Mouse (Mus musculus): Measurements from ENCODE around the gene Psme1. TPM values are rescaled to one million over a fixed set of nuclear protein-coding genes. Genes with fewer than 3 reads are reported as not detected.

The Psme1 gene
- total RNA-seq, 2 experiments from 2014 or later = 305 to 707 TPM

- no peak for ATAC-seq (ENCODE audit: poor library complexity, severe bottlenecking)
Measured at GRCm38 (mm10) chr14:55567496-55567895, 10.4 kb upstream of the Psme1 start.

- no peak for ATAC-seq (ENCODE audit: poor library complexity, severe bottlenecking)
Measured at GRCm38 (mm10) chr14:55570588-55570987, 7.3 kb upstream of the Psme1 start.

- ATAC-seq (ENCODE audit: poor library complexity, severe bottlenecking) = no peak
Measured at GRCm38 (mm10) chr14:55571760-55572159, 6.2 kb upstream of the Psme1 start.

DNA sequence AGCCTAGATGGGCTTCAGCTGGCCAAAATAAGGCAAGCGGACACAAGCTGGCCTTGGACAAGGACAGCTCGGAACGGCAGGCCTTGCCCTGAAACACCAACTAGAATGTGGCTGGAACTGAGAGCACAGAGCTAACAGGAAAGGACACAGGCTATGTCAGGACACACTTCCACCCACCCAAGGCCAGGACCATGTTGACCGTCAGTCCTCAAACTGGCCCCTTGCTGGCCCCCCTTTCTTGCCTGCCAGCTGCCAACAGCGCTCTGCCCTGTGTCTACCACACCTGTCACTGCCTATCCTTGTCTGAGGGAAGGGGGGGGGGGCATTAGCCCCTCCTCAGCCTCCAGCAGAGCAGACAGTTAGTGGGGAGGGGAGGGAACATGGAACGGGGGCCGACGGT, 2.6 kb upstream of the Psme1 start, which contains the start of gene Fitm1:
Gene Fitm1 (plus strand): TSS at position 316 of the 400 bp plus-strand sequence.
- no peak for ATAC-seq (ENCODE audit: poor library complexity, severe bottlenecking)

- no peak for ATAC-seq (ENCODE audit: poor library complexity, severe bottlenecking)
Measured at GRCm38 (mm10) chr14:55575711-55576110, 2.2 kb upstream of the Psme1 start.

GRCm38 (mm10) chr14:55576376-55576775, 1.5 kb upstream of the Psme1 start:
- ATAC-seq (ENCODE audit: poor library complexity, severe bottlenecking) = peak; percentile 55

DNA sequence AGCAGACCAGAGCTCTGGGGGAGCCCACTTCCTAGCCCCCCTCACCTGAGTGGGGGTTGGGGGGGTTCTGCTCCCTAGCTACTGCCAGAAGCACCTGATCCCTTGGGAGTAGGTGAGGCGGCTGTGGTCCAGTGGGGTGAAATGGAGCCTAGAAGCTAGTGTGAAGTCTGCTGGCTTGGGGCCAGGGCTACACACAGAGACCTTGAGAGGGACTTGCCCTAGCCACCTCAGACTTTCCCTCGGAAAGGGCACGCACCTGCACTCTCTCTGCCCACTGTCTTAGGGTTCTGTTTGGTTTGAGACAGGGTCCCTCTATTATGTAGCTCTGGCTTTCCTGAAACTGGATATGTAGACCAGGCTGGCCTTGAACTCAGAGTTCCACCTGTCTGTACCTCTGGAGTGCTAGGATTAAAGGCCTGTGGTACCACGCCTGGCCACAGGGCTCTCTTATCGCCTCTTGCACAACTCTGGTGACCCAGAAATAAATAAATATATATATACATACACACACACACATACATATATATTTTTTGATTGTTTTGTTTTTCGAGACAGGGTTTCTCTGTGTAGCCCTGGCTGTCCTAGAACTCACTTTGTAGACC, 846 bp downstream of the Psme1 start:
- ATAC-seq (ENCODE audit: poor library complexity, severe bottlenecking) = peak; percentile 14

DNA sequence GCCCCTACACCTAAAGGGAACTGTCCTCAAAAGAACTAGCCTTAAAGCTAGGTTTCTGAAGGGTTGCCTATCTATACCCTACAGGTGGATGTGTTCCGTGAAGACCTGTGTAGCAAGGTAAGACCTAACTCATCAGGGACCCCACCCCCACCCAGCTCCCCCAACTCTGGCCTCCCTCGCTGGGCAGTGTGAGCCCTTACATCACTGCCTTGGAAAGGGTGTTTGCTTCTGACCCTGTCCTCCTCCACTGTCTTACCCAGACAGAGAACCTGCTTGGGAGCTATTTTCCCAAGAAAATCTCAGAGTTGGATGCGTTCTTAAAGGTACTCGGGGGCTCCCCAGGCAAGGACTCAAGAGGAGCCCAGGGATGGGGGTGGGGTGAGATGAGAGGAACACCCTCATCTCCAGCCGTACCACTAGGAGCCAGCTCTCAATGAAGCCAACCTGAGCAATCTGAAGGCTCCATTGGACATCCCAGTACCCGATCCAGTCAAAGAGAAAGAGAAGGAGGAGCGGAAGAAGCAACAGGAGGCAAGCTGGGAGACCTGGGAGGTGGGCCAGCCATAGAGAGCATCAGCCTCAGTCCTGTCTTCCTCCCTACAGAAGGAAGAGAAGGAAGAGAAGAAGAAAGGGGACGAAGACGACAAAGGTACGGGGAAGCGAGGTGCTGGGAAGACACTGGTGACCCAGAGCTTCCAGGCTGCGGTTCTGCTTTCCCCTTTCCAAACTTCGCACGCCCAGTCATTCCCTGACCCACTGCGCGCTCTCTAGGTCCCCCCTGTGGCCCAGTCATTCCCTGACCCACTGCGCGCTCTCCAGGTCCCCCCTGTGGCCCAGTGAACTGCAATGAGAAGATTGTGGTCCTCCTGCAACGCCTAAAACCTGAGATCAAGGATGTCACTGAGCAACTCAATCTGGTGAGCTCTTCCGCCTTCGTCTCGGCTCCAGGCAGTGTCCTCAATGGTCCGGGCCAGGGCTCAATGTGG, 1.9 kb downstream of the Psme1 start:
- no peak for ATAC-seq (ENCODE audit: poor library complexity, severe bottlenecking)

GRCm38 (mm10) chr14:55580731-55581130, 2.8 kb downstream of the Psme1 start:
- ATAC-seq (ENCODE audit: poor library complexity, severe bottlenecking) = no peak

DNA sequence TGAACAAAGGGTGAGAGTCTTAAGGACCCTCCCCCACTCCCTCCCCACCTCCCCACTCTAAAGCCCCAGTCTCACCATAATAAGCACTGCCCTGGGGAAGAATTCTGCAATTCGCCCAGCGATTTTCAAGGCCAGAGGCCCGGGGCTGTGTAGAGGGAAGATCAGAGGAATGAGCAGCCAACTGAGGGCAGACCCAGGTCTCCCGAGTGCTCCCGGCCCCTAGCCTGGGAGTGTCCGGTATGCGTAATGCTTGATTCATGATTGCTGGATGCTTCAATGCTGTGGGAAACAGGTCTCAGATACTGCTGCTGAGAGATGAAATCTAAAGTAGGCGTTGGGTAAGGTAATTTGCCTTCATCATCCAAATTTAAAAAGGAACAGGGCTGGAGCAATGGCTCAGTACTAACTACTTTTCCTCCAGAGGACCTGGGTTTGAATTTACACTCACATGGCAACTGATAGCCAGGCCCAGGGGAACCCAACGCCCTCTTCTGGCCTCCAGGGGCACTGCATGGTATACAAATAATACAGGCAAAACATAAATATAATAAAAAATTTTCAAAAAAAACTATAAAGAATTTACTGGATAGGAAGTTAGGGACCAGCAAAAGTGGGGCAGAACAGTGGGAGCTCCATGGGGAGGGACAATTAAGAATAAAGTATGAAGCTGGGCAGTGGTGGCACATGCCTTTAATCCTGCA, 4.2 kb downstream of the Psme1 start:
- ATAC-seq (ENCODE audit: poor library complexity, severe bottlenecking) = no peak

DNA sequence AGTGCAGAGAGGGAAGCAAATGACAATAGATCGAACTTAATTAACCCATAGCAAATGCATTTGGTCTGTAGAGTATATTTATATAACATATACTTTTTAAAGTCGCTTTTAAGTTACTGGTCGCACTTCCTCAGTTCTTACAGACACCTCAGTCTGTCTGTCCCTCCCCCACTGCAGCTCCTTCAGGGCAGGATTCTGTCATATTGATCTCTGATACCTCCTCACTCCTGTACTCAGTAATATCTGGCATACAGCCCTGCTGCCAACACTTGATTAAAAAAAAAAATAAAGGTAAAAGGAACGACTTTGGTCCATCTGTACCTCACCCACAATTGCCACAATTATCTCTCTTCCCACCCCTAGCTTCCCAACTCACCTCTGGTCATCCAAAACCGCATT, 6.4 kb downstream of the Psme1 start:
- ATAC-seq (ENCODE audit: poor library complexity, severe bottlenecking) = no peak

DNA sequence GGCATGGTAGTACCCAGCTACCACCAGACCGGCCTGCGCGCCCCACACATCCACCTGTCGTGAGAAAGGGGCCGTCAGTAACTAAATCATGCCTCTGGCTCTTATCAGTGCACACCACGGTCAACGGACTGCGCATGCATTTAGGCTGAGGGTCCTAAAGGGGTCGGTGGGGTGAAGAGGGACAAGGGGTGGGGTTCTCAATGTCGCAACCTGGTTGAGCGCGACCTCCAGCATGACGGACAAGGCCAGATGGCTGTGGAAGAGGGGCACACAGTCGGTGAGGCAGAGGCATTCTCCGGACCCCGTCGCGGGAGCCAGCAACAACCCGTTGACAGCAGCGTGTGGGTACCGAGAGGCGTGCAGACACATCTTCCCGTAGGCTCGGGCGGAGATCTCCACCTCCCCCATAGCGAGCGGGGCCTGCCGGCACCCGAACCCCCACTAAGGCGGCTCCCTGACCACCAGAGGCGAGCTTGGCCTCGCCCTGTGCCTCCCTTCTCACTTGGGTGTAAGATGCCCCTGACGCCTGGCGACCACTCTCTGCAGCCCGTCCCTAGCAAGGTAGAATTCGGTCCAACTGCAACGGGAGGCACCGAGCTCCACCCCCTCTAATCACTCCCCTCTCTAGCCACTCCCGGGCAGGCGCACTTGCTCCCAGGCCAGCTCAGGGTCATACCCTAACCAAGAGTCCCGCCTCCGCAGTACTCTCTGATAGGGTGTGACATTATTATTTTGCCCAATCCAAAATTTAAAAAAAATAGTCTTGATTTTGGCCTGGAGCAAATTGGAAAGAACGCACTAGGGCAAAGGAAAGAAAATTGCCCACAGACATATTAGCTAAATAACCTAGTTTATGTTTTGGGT, 7.0 kb downstream of the Psme1 start, which contains the start of gene Emc9:
Gene Emc9 (minus strand): TSS at position 601 of the 864 bp plus-strand sequence.
- ATAC-seq (ENCODE audit: poor library complexity, severe bottlenecking) = peak; percentile 83

GRCm38 (mm10) chr14:55585566-55585960, 7.6 kb downstream of the Psme1 start:
- 0 out of 2 replicates have a peak, but pooled peaks have one; percentile 9 for ATAC-seq (ENCODE audit: poor library complexity, severe bottlenecking)

- no peak for ATAC-seq (ENCODE audit: poor library complexity, severe bottlenecking)
Measured at GRCm38 (mm10) chr14:55586149-55586548, 8.2 kb downstream of the Psme1 start.

- no peak for ATAC-seq (ENCODE audit: poor library complexity, severe bottlenecking)
Measured at GRCm38 (mm10) chr14:55589271-55589670, 11.3 kb downstream of the Psme1 start.

- ATAC-seq (ENCODE audit: poor library complexity, severe bottlenecking) = no peak
Measured at GRCm38 (mm10) chr14:55589771-55590448, 12.0 kb downstream of the Psme1 start.

GRCm38 (mm10) chr14:55590748-55591330, 12.9 kb downstream of the Psme1 start, which contains the start of gene Psme2:
Gene Psme2, minus strand, starts transcription at chr14:55591113.
- peak; percentile 77 for ATAC-seq (ENCODE audit: poor library complexity, severe bottlenecking)

GRCm38 (mm10) chr14:55591331-55591891, 13.5 kb downstream of the Psme1 start, which contains the start of gene Rnf31:
Gene Rnf31, plus strand, starts transcription at chr14:55591708.
- ATAC-seq (ENCODE audit: poor library complexity, severe bottlenecking) = peak; percentile 81

DNA sequence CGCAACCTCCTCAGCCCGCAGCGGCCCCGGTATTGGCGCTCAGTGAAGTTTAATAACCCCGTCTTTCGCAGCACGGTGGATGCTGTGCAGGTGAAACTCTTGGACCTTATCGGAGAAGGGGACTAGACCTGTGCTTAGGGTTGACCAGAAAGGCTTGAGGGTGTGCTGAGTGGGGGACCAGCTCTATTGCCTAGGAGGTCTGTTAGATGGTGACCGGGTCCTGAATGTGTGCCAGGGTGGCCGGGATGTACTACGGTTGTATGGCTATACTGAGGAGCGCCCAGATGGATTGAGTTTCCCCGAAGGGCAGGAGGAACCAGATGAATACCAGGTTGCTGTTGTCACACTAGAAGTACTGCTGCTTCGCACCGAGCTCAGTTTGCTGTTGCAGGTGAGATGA, 14.3 kb downstream of the Psme1 start:
- ATAC-seq (ENCODE audit: poor library complexity, severe bottlenecking) = no peak

Measured in megakaryocyte, adult 5-6 weeks (primary cell).